Mouse (Mus musculus) cerebellum, adult 2 months (tissue): Measurements from ENCODE around the gene Aoc1. TPM values are rescaled to one million over a fixed set of nuclear protein-coding genes. Genes with fewer than 3 reads are reported as not detected.

Experiments used
- DNase-seq, 2 experiments: peaks; one replicate each; pipeline ENCODE4 v3.0.0; 2021
- H3K27ac ChIP-seq: fragments of 200-500 bp; 2 replicates; pipeline ENCODE4 v1.5.1; 2012; ENCODE audit warnings: low read length, control low read depth, inconsistent platforms; ENCODE audit not compliant: insufficient read depth
- H3K27me3 ChIP-seq: fragments of 200-500 bp; 2 replicates; pipeline ENCODE4 v1.6.1; 2012; ENCODE audit warnings: inconsistent platforms, mild to moderate bottlenecking, low read length, moderate library complexity; ENCODE audit not compliant: control insufficient read depth, insufficient read depth
- H3K4me1 ChIP-seq: fragments of 200-500 bp; 2 replicates; pipeline ENCODE4 v1.6.1; 2011; ENCODE audit warnings: low read length; ENCODE audit not compliant: control insufficient read depth, insufficient read depth
- H3K4me3 ChIP-seq: fragments of 200-500 bp; replicated peaks from 2 replicates; pipeline ENCODE3; 2011; ENCODE audit warnings: mild to moderate bottlenecking, low read depth, low read length, control low read depth; ENCODE audit not compliant: insufficient read depth
- CTCF ChIP-seq: fragments of 200-500 bp; IDR thresholded peaks from 2 replicates; pipeline ENCODE4 v1.5.1; 2011; ENCODE audit warnings: low read depth, mild to moderate bottlenecking, control low read depth, low read length, moderate library complexity, borderline replicate concordance; ENCODE audit not compliant: insufficient read depth
- POLR2A ChIP-seq: fragments of 200-500 bp; IDR thresholded peaks from 2 replicates; pipeline ENCODE4 v1.6.1; 2011; ENCODE audit warnings: low read length, control low read depth, borderline replicate concordance; ENCODE audit not compliant: insufficient read depth
- WGBS: fragments of 180-500 bp; shearing (Covaris S2); methylation state at CpG from one replicate; pipeline ENCODE4 v1.1.7; 2018; 5-methylcytosine and 5-hydroxymethylcytosine counted together
- polyA plus RNA-seq: library from polyadenylated mRNA; depleted of rRNA; stranded (reverse); fragments of >200 nt; gene quantifications from 2 replicates; pipeline ENCODE4 v1.2.3, GENCODE M21; 2012

Aoc1 gene
- polyA plus RNA-seq, 1 experiment = 0.31 TPM

DNA sequence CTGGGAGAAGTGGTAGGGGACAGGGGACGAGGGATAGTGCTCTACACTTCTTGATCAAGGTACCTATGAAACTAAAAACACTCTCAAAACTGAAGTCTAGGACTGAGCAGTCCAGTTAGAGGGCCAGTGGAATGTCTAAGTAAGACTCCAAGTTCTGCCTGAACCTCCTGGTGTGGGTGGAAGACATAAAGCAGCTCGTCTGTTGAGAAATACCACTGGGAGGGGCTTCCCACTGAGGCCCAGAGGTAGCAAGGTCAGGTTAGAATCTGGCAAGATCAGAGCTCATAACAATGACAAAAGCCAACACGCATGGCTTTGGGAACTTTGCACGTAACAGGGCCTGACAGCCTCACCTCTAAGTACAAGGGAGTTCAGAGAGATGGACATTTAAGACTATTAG, 30.7 kb downstream of the Aoc1 start:
- H3K27ac ChIP-seq = no peak overlapping the region
- H3K4me1 ChIP-seq = no peaks in the 10 kb centered on the region
- no peak for DNase-seq
- no peak overlapping the region for H3K4me3 ChIP-seq
- H3K27me3 ChIP-seq = no peaks in the 10 kb centered on the region
- TF ChIP-seq CTCF (no peak), POLR2A (no peak)
- 86% methylated on average over 4 of the region's 4 CpGs for WGBS

GRCm38 (mm10) chr6:48905606-48906005, 32.9 kb downstream of the Aoc1 start:
- TF ChIP-seq POLR2A = no peak
- TF ChIP-seq CTCF = no peak
- H3K27me3 ChIP-seq = no peaks in the 10 kb centered on the region
- WGBS = 69% methylated on average over 13 of the region's 13 CpGs

DNA sequence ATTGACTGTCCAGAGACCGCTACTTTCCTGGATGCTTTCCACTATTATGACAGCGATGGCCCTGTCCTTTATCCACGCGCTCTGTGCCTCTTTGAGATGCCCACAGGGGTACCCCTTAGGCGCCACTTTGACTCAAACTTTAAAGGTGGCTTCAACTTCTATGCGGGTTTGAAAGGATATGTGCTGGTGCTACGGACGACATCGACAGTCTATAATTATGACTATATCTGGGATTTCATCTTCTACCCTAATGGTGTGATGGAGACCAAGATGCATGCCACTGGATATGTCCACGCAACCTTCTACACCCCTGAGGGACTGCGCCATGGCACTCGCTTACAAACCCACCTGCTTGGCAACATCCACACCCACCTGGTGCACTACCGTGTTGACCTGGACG, 33.7 kb downstream of the Aoc1 start:
- Histone ChIP-seq H3K27ac (no peak overlapping the region), H3K4me1 (no peaks in the 10 kb centered on the region), H3K4me3 (no peak overlapping the region), H3K27me3 (no peaks in the 10 kb centered on the region)
- WGBS = 93% methylated on average over 14 of the region's 14 CpGs
- no peak for DNase-seq
- TF ChIP-seq POLR2A = no peak
- no peak for TF ChIP-seq CTCF

More at GRCm38 (mm10) chr6:48905606-48906005, 32.9 kb downstream of the Aoc1 start:
- H3K27ac ChIP-seq = no peak overlapping the region
- no peak overlapping the region for H3K4me3 ChIP-seq
- no peak for DNase-seq
- no peaks in the 10 kb centered on the region for H3K4me1 ChIP-seq

DNA sequence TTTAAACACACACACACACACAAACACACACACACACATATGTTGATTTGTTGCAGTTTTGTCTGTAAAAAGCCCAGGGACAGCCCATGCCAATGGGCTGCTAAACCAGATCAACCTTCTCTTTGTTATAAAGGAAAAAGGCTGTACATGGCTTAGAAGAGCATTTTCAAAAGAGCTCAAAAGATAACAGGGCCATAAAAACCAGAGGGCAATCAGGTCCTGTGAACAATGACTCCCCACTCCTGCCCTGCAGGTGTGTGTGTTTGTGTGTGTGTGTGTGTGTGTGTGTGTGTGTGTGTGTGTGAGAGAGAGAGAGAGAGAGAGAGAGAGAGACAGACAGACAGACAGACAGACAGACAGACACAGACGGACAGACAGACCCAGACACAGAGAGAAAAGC, 36.5 kb downstream of the Aoc1 start:
- H3K27me3 ChIP-seq = no peaks in the 10 kb centered on the region
- H3K4me3 ChIP-seq = no peak overlapping the region
- no peak for DNase-seq
- no peak for TF ChIP-seq CTCF
- no peak for TF ChIP-seq POLR2A
- no peak overlapping the region for H3K27ac ChIP-seq
- no peaks in the 10 kb centered on the region for H3K4me1 ChIP-seq
- 94% methylated on average over 1 of the region's 1 CpGs for WGBS

DNA sequence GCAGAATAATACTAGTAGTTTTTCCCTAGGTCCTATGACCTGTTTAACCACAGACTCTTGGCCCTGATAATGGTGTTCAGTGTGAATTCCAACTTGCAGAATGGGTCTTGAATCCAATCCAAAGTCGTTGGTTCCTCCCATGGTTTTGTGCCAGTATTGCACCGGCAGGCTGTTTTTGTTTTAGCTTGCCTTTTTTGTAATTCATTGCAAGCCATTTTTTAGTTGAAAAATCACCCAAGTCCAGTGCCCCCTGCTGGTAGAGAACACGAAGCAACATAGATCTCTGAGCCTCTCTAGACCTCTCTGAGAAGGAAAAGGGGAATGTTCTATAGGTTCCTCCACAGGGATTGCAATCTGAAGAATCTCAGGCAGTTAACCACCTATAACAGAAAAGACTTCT, 39.3 kb downstream of the Aoc1 start:
- DNase-seq = no peak
- no peaks in the 10 kb centered on the region for H3K4me1 ChIP-seq
- TF ChIP-seq POLR2A = no peak
- H3K27me3 ChIP-seq = no peaks in the 10 kb centered on the region
- H3K4me3 ChIP-seq = no peak overlapping the region
- H3K27ac ChIP-seq = no peak overlapping the region
- WGBS = 15% methylated on average over 3 of the region's 3 CpGs

GRCm38 (mm10) chr6:48913587-48913986, 40.9 kb downstream of the Aoc1 start:
- H3K27ac ChIP-seq = no peak overlapping the region
- TF ChIP-seq CTCF (no peak), POLR2A (no peak)
- H3K27me3 ChIP-seq = no peaks in the 10 kb centered on the region
- no peak overlapping the region for H3K4me3 ChIP-seq
- H3K4me1 ChIP-seq = no peaks in the 10 kb centered on the region
- no peak for DNase-seq
- WGBS = 94% methylated on average over 2 of the region's 2 CpGs

DNA sequence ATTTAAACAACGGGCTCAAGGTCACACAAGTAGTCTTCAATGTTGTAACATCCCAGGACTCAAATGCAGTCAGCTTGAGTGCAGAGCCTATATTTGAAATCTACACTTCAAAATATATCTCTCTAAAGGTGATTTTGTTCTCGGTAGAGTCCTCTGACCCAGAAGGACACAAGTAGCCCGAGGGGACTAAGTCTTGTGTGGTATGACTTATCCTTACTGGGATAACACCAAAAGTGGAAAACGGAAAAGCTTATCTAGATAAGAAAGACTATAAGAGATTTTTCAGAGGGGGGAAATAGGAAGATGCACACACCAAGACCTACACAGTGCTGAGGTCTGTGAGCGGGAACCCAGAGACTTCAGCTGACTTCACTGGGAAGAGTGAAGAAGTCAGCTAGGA, 56.9 kb downstream of the Aoc1 start, which contains the start of gene 1600015I10Rik:
TSS of gene 1600015I10Rik (plus strand) at position 301 of the 400 bp plus-strand sequence.
- 93% methylated on average over 5 of the region's 5 CpGs for WGBS
- Histone ChIP-seq H3K27me3 (no peaks in the 10 kb centered on the region), H3K27ac (no peak within 1 kb of the TSS), H3K4me3 (no peak within 1 kb of the TSS), H3K4me1 (no peaks in the 10 kb centered on the region)
- TF ChIP-seq POLR2A (no peak), CTCF (no peak)
- DNase-seq = no peak

DNA sequence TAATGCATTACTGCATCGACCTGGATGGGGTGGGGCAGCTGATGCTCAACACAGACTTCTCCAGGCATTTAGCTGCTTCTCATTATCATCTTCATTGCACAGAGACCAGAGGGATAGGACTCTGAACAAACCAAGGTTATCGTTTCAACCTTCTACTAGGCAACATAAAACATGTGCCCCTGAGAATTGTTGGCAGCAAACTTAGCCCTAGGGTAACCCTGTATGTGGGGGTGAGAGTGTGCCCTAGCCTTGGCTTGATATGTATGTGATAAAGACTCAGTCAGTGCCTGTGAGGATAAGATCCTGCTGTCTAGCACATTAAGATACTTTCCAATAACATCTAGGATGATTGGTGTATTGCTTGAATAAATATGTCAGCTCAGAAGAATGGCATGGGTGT, 76.9 kb downstream of the Aoc1 start:
- WGBS = 66% methylated on average over 2 of the region's 2 CpGs
- Histone ChIP-seq H3K27ac (no peak overlapping the region), H3K27me3 (no peaks in the 10 kb centered on the region), H3K4me1 (no peaks in the 10 kb centered on the region), H3K4me3 (no peak overlapping the region)
- TF ChIP-seq POLR2A (no peak), CTCF (no peak)
- DNase-seq = no peak

GRCm38 (mm10) chr6:48950676-48951075, 78.0 kb downstream of the Aoc1 start:
- Histone ChIP-seq H3K4me3 (no peak overlapping the region), H3K4me1 (no peaks in the 10 kb centered on the region), H3K27me3 (no peaks in the 10 kb centered on the region), H3K27ac (no peak overlapping the region)
- no peak for DNase-seq
- TF ChIP-seq CTCF (no peak), POLR2A (no peak)
- WGBS = 84% methylated on average over 5 of the region's 5 CpGs
